Mouse (Mus musculus) heart, embryonic 12.5 days (tissue): ENCODE data around the gene Ift43. TPM values are rescaled to one million over a fixed set of nuclear protein-coding genes. Genes with fewer than 3 reads are reported as not detected.

Source experiments
- ATAC-seq: fragments of 200-750 bp; cut with Nextera tagmentation; 2 replicates; pipeline ENCODE4 v1.8.0; 2017; ENCODE audit warnings: moderate TSS enrichment, moderate library complexity; ENCODE audit not compliant: insufficient number of reproducible peaks, low FRiP score
- H3K27ac ChIP-seq: fragments of 300-500 bp; sonication (generic); 2 replicates; pipeline ENCODE4 v1.5.1; 2016; ENCODE audit warnings: mild to moderate bottlenecking, moderate library complexity; ENCODE audit not compliant: poor library complexity, severe bottlenecking
- H3K27me3 ChIP-seq: fragments of 300-500 bp; sonication (generic); replicated peaks from 2 replicates; pipeline ENCODE4 v1.6.1; 2016; ENCODE audit warnings: mild to moderate bottlenecking, moderate library complexity
- H3K36me3 ChIP-seq: fragments of 300-500 bp; sonication (generic); 2 replicates; pipeline ENCODE4 v1.6.1; 2016; ENCODE audit warnings: mild to moderate bottlenecking, moderate library complexity
- H3K4me1 ChIP-seq: fragments of 300-500 bp; sonication (generic); replicated peaks from 2 replicates; pipeline ENCODE4 v1.6.1; 2016; ENCODE audit warnings: mild to moderate bottlenecking
- H3K4me2 ChIP-seq: fragments of 300-500 bp; sonication (generic); 2 replicates; pipeline ENCODE4 v1.6.1; 2016; ENCODE audit warnings: mild to moderate bottlenecking, moderate library complexity
- H3K4me3 ChIP-seq: fragments of 300-500 bp; sonication (generic); 2 replicates; pipeline ENCODE4 v1.5.1; 2016; ENCODE audit warnings: mild to moderate bottlenecking
- H3K9ac ChIP-seq: fragments of 300-500 bp; sonication (generic); 2 replicates; pipeline ENCODE4 v1.6.1; 2016; ENCODE audit warnings: mild to moderate bottlenecking, moderate library complexity
- H3K9me3 ChIP-seq: fragments of 300-500 bp; sonication (generic); replicated peaks from 2 replicates; pipeline ENCODE4 v1.6.1; 2016; ENCODE audit warnings: mild to moderate bottlenecking, moderate library complexity
- WGBS: fragments of 180-500 bp; shearing (Covaris S2); methylation state at CpG from one replicate; pipeline ENCODE4 v1.1.7; 2016; 5-methylcytosine and 5-hydroxymethylcytosine counted together
- polyA plus RNA-seq: library from polyadenylated mRNA; unstranded; fragments of >200 nt; fragmentation: Nextera tagmentation; extraction: Ambion mirVana; gene quantifications from 2 replicates; pipeline ENCODE4 v1.2.1, GENCODE M21; 2016

Ift43 gene
- polyA plus RNA-seq, 1 experiment from 2014 or later = 113 TPM

DNA sequence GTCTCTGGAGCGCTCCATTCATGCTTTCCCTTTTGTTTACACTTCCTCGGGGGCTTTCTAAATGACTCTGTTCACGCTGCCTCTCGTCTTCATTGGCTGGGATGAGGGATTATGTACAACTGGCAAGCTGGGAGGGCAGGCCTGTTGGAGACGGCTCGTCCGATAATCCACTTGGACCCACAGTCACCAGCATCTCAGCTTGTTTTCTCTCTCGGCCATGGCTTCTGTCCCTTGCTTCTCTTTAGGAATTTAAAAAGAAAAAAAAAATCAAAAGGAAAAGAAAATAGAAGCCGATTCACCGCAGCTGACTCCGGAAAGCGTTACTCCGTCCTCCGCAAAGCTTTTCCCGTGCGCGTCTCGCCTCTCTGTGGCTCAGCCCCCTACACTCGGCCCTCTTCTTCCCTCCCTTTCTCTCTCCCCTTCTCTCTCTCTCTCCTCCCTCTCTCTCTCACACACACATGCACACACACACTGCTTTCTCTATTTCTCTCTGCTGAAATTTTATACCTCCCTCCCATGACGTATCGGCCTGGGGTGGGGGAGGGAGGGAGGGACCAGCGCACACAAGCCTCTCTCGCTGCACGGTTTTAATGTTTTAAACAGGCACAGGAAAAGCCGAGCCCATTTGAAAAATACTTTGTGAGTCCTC is 3.7 kb upstream of the Ift43 start, which contains the start of gene Tgfb3:
Gene Tgfb3 (minus strand): TSS at position 489 of the 649 bp plus-strand sequence.
- peak; percentile 43 for ATAC-seq
- Histone ChIP-seq H3K9me3 (no peaks in the 10 kb centered on the region), H3K36me3 (no peaks in the 10 kb centered on the region), H3K27ac (peak within 1 kb of the TSS; percentile 90), H3K4me3 (peak within 1 kb of the TSS; percentile 62), H3K4me2 (peak within 1 kb of the TSS; percentile 81), H3K9ac (peak within 1 kb of the TSS; percentile 83), H3K4me1 (peaks cover 38% of the 10 kb centered on the region), H3K27me3 (no peaks in the 10 kb centered on the region)
- under 1% methylated on average over 25 of the region's 25 CpGs for WGBS

DNA sequence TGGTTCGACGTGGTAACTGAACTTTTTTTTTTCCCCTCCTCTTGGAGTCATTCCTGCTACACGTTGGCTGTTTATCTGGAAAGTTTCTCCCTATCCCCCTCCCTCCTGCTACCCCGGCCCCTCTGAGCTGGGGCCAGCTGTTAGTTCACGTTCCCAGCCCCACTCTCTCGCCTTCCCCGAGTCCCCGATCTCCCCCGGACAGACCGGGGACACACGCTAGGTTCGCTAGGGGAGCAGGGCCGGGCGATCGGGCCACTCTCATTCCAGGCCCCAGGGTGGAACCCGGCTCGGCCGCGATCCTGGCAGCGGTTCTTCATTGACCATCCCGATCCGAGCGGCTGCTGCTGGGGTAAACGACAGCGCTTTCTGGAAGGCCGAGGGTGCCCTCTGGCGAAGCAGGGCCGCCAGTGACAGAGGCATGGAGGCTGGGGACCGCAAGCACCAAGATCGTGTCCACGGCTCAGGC is 3.1 kb upstream of the Ift43 start:
- peak overlapping the region; percentile 81 for H3K4me2 ChIP-seq
- no peaks in the 10 kb centered on the region for H3K27me3 ChIP-seq
- H3K36me3 ChIP-seq = no peaks in the 10 kb centered on the region
- peak overlapping the region; percentile 90 for H3K27ac ChIP-seq
- H3K9me3 ChIP-seq = no peaks in the 10 kb centered on the region
- peaks cover 38% of the 10 kb centered on the region for H3K4me1 ChIP-seq
- peak; percentile 76 for ATAC-seq
- peak overlapping the region; percentile 62 for H3K4me3 ChIP-seq
- H3K9ac ChIP-seq = peak overlapping the region; percentile 83
- under 1% methylated on average over 31 of the region's 31 CpGs for WGBS

DNA sequence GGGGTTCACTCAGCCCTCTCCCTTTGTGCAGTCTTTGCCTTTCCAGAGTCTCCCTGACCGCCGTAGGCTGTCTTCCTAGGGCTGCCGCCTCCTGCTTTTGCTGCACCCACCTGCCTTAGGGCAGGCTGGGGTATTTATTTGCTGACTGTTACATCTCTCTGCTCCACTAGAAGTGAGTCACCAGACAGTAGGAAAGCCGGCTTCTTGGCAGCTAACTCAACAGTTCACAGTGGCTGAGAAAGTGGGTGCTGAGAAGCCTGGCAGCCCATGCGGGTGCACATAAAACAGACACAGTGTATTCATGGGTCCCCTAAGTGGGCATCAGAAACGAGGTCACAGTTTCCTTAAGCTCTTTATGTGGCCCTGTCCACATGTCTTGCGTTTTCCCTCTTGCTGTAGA is 3.5 kb downstream of the Ift43 start:
- no peaks in the 10 kb centered on the region for H3K9me3 ChIP-seq
- H3K4me3 ChIP-seq = no peak overlapping the region
- 82% methylated on average over 7 of the region's 7 CpGs for WGBS
- H3K36me3 ChIP-seq = peaks cover 36% of the 10 kb centered on the region
- H3K9ac ChIP-seq = no peak overlapping the region
- peaks cover 26% of the 10 kb centered on the region for H3K4me1 ChIP-seq
- no peak for ATAC-seq
- no peaks in the 10 kb centered on the region for H3K27me3 ChIP-seq
- no peak overlapping the region for H3K4me2 ChIP-seq
- H3K27ac ChIP-seq = peak overlapping the region; percentile 22; the same call in 1 of the 2 replicates

DNA sequence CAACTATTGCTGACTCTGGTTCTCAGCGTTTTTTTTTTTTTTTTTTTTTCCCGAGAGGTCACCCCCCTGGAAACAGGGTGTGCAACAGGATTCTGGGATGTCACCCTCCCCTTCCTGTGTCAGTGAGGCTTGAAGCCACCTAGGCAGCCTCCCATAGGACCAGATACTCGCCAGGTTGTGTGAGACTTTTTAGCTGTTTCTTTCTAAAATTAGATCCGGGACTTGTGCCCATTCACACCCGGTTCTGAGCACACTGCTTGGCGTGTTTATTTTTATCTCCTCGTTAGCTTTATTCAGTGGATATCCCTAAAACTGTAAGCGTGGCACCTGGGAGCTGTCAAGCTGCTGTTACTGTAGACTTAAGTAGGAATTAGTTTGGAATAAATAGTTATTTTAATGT is 4.2 kb downstream of the Ift43 start:
- no peak overlapping the region for H3K9ac ChIP-seq
- H3K27ac ChIP-seq = peak overlapping the region; percentile 22; the same call in 1 of the 2 replicates
- WGBS = 66% methylated on average over 8 of the region's 8 CpGs

DNA sequence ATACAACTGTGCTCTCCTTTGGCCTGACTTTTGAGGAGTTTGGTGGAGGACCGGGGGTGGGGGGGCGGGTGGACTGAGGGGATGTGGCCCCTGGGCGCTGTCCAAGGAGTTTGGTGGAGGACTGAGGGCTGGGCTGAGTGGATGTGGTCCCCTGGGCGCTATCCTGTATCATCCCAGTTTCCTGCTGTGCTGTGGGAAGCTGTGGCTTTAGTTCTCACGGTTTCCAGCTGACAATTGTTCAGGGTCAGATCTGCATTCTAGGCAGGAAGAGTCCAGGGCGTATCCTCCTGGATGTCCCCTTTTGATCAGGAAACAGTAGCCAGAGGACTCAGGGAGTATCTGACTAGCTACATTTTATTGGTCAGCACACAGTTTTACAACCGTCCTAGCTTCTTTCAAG is 5.7 kb downstream of the Ift43 start:
- Histone ChIP-seq H3K27me3 (no peaks in the 10 kb centered on the region), H3K27ac (peak overlapping the region; percentile 34; the same call in 1 of the 2 replicates), H3K9ac (no peak overlapping the region), H3K4me1 (peaks cover 37% of the 10 kb centered on the region), H3K4me2 (no peak overlapping the region), H3K4me3 (no peak overlapping the region), H3K36me3 (peaks cover 36% of the 10 kb centered on the region), H3K9me3 (no peaks in the 10 kb centered on the region)
- ATAC-seq = peak; percentile 51
- 64% methylated on average over 7 of the region's 7 CpGs for WGBS

More for the DNA sequence above, 4.2 kb downstream of the Ift43 start:
- peaks cover 36% of the 10 kb centered on the region for H3K36me3 ChIP-seq
- no peaks in the 10 kb centered on the region for H3K9me3 ChIP-seq
- no peak overlapping the region for H3K4me3 ChIP-seq
- no peaks in the 10 kb centered on the region for H3K27me3 ChIP-seq
- peaks cover 33% of the 10 kb centered on the region for H3K4me1 ChIP-seq
- ATAC-seq = no peak
- no peak overlapping the region for H3K4me2 ChIP-seq

DNA sequence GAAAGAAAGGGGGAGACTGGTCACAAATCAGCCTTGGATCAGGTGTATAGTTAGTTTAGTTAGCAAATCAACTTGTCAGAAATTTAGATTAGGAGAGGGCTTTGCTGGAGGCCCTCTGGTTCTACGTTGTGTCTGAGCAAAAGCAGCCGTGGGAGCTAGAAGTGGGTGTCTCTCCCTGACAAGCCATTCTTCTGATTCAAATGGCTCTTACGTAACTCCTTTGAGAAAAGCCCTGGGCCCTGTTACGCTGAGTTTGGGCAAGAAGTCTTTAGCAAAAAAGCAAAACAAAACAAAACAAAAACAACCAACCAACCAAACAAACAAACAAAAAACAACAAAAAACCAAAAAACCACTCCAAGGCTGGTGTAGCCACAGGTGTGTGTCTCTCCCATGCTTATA is 8.4 kb downstream of the Ift43 start:
- peak overlapping the region; percentile 74 for H3K27ac ChIP-seq
- no peaks in the 10 kb centered on the region for H3K9me3 ChIP-seq
- no peak overlapping the region for H3K4me3 ChIP-seq
- H3K9ac ChIP-seq = peak overlapping the region; percentile 52; the same call in 1 of the 2 replicates
- H3K4me1 ChIP-seq = peaks cover 33% of the 10 kb centered on the region
- 59% methylated on average over 4 of the region's 4 CpGs for WGBS
- no peaks in the 10 kb centered on the region for H3K27me3 ChIP-seq
- H3K36me3 ChIP-seq = peaks cover 38% of the 10 kb centered on the region
- ATAC-seq = no peak
- no peak overlapping the region for H3K4me2 ChIP-seq

DNA sequence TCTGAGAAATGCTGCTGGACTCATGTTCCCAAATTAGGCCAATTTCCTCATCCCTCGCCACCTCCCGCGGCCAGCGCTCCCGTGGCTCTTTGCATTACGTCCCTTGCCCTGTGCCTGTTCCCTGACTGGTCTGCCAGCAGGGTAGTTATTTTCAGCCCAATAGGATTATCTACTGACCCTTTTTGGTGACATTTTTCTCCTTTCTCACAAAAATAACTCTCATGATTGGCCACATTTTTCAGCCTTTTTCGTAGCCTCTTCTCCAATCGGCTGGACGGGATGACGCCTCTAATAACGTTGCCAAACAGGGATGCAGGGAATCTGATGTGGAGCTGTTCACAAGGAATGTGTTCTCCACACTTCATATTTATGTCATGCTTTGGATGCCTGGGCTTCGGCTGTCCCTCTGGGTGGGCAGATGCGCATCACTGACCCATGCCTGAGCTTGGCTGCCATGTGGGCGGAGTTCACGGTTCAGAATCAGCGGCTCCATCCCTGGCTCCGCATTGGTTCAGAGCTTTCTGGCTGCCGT is 9.3 kb downstream of the Ift43 start:
- H3K4me2 ChIP-seq = peak overlapping the region; percentile 55
- ATAC-seq = no peak
- no peaks in the 10 kb centered on the region for H3K9me3 ChIP-seq
- H3K27ac ChIP-seq = peak overlapping the region; percentile 74
- no peak overlapping the region for H3K4me3 ChIP-seq
- H3K9ac ChIP-seq = peak overlapping the region; percentile 52
- H3K4me1 ChIP-seq = peaks cover 28% of the 10 kb centered on the region
- 34% methylated on average over 18 of the region's 18 CpGs for WGBS
- H3K27me3 ChIP-seq = no peaks in the 10 kb centered on the region
- H3K36me3 ChIP-seq = peaks cover 34% of the 10 kb centered on the region

DNA sequence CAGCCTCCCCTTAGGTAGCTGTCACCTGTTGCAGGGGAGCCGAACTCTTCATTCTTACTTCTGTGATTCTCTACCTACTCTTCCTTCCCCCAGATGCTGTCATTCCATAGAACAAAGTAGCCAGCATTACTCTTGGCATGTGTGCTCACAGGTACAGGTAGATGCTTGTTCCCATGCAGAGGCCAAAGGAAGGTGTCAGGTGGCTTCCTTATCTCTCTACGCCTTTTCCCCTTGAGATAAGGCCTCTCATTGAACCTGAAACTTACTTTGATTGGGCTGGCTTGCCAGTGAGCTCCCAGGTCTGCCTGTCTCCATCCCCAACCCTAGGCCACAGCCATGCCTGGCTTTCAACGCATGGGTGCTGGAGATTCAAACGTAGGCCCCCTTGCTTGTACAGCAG is 11.7 kb downstream of the Ift43 start:
- WGBS = 75% methylated on average over 4 of the region's 4 CpGs
- no peaks in the 10 kb centered on the region for H3K27me3 ChIP-seq
- no peak overlapping the region for H3K4me2 ChIP-seq
- H3K36me3 ChIP-seq = peaks cover 22% of the 10 kb centered on the region
- no peak overlapping the region for H3K4me3 ChIP-seq
- no peak overlapping the region; the same call in 1 of the 2 replicates for H3K9ac ChIP-seq
- H3K4me1 ChIP-seq = peaks cover 29% of the 10 kb centered on the region
- H3K9me3 ChIP-seq = no peaks in the 10 kb centered on the region
- no peak for ATAC-seq
- no peak overlapping the region for H3K27ac ChIP-seq

DNA sequence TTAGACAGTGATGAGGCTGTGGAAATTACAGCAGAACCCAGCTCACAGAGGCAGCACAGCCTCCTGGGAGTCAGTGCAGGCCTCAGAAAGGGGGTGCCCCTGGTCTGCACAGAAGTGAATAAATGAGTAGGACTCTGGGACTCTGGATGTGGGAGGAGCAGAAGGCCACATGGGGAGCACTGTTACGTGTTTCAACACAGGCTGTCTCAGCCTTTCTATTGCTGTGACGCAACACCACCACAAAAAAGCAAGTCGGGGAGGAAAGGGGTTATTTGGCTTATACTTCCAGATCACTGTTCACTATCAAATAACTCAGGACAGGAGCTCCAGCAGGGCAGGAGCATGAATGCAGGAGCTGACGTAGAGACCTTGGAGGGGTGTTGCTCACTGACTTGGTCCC is 13.5 kb downstream of the Ift43 start:
- Histone ChIP-seq H3K9ac (no peak overlapping the region), H3K36me3 (peaks cover 10% of the 10 kb centered on the region; the same call in 1 of the 2 replicates), H3K4me1 (peaks cover 35% of the 10 kb centered on the region), H3K9me3 (no peaks in the 10 kb centered on the region), H3K27ac (no peak overlapping the region), H3K27me3 (no peaks in the 10 kb centered on the region), H3K4me3 (no peak overlapping the region), H3K4me2 (no peak overlapping the region)
- ATAC-seq = no peak
- WGBS = 92% methylated on average over 4 of the region's 4 CpGs

DNA sequence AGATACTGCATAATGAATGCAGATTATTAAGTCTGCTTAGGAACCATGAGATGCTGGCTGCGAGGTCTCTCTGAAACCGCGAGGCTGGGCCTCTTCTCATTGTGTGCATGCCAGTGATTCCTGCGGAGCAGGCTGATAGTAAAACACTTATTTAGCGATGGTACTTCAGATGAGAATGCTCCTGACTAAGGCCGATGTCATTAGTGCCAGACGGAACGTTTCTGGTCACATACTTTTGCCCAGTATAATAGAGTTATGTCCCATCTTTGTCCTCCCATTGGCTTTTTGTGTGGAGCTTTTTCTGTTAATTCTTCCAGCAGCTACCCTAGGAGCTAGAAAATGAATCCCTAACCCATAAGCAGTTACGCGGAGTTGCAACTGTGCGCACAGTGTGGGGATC is 15.4 kb downstream of the Ift43 start:
- Histone ChIP-seq H3K27me3 (no peaks in the 10 kb centered on the region), H3K4me2 (no peak overlapping the region; the same call in 1 of the 2 replicates), H3K9ac (0 out of 2 replicates have a peak overlapping the region, but pooled peaks have one; percentile 39), H3K36me3 (peaks cover 10% of the 10 kb centered on the region; the same call in 1 of the 2 replicates), H3K9me3 (no peaks in the 10 kb centered on the region), H3K4me1 (peaks cover 36% of the 10 kb centered on the region), H3K4me3 (no peak overlapping the region), H3K27ac (peak overlapping the region; percentile 60)
- WGBS = 57% methylated on average over 11 of the region's 11 CpGs
- no peak for ATAC-seq

DNA sequence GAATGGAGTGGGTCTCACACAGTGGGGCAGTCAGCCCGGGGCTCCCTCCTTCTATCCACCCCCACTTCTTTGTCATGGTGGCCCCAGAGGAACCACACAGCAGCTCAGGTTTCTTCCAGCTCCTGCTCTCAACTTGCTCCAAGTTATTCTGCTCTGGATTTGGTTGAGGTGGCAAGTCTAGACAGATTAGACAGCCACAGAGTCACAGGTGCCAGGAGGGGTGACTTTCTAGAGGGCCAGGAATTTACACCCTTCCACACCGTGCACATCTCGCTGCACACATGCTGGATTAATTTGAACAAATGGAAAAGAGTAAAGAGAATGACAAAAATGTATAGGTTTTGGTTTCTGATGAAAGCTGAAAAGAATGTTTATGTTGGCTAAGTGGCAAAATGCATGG is 18.4 kb downstream of the Ift43 start:
- Histone ChIP-seq H3K36me3 (0 out of 2 replicates have a peak, but pooled peaks cover 4% of the 10 kb centered on the region), H3K4me1 (peaks cover 63% of the 10 kb centered on the region), H3K4me3 (no peak overlapping the region), H3K9me3 (no peaks in the 10 kb centered on the region), H3K4me2 (no peak overlapping the region), H3K27me3 (no peaks in the 10 kb centered on the region), H3K27ac (0 out of 2 replicates have a peak overlapping the region, but pooled peaks have one; percentile 15), H3K9ac (no peak overlapping the region)
- ATAC-seq = no peak
- 72% methylated on average over 3 of the region's 3 CpGs for WGBS
